Mouse (Mus musculus) adrenal gland (tissue): ENCODE data around the gene Olfr370.
"Not testable (repeated sequence)": the region's sequence is repeated elsewhere in the genome, so short reads cannot be mapped to it uniquely, and the experiment has no call there.

Source experiments
- intact Hi-C: fragments of 180-260 bp; cut with DNase I; formaldehyde crosslinking; loops from one replicate; pipeline ENCODE4 v1.15.1; 2025
- long read RNA-seq, 2 experiments: library from polyadenylated mRNA; unstranded; transcript quantifications; one replicate each; pipeline ENCODE4 v2.0.0; 2020; ENCODE audit warnings: borderline replicate concordance in 1 of 2; ENCODE audit not compliant: insufficient replicate concordance in 1 of 2

Gene Olfr370
- long read RNA-seq, experiment 1: 0 reads
- long read RNA-seq, experiment 2: 0 reads

DNA sequence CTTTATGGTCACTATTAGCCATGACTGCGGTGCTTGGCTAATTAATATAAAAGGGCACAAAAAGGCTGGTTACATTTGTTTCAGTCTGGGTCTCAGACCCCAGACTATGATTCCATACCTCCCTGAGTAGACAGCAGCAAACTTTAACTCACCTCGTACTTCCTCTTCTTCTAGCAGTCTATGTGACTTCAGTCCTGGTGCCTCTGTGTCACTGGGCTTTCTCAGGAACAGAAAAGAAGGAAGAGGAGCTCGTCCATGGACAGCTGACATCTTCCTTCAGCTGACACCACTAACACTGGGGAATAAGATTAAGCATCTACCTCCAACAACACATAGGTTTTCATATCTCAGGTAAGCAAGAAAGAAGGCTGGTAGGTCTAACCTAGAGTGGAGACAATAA, at the start of gene Olfr370:
TSS of gene Olfr370 (plus strand) at position 45 of the 400 bp plus-strand sequence.
- intact Hi-C loops: no loop called here

DNA sequence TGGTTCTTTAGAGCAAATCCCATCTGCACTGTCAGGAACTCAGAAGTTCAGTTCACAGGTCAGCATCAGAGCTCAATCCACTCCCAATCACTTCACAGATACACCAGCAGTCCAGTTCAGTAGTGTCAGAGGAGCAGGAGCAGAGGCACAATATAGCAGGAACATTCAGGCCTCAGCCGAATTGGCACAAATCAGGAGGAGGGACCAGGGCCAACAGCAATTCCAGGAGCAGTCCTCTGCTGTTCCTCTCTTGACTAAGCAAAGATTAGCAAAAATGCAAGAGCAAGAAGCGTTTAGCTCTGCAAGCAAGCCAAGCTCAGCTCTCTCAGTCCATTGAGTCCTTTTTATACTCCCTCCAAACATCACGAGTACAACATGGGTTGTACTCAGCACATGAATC, 23.9 kb upstream of the Olfr370 start:
- intact Hi-C loops: no loop called here

DNA sequence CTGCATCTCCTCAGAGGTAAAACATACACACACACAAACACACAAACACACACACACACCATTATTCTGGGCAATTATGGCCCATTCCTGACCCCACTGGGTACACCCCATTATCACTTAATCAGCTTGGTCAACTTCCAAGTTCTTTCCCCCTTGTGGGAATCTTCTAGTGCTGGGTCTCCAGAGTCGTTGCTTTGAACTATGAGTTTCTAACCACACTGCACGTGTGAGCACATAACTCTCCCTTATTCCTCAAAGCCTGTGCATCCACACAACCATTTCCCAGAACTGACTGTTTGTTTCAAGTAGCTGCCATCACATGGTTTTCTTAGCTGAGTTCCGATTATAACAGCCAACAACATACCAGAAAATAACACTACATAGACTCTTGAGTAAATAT, 15.1 kb upstream of the Olfr370 start:
- intact Hi-C loops: no loop called here

DNA sequence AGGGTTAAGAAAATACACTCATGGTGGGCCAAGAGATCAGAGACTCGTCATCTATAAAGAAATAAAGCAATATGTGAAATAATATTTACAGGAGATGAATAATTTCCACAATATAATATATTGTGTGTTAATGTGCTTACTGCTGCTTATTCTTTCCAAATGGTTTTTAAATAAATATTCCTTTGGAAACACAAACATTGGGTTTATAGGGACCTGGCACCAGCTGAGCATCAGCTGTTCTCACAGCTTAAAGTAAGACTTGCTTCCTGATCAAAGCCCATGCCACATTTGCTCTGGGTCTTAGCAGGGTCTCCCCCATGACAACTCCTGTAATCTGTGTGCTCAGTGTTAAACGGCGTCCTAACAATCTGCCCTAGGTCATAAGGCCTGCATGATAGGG, 14.7 kb upstream of the Olfr370 start:
- intact Hi-C loops: not testable (repeated sequence)

DNA sequence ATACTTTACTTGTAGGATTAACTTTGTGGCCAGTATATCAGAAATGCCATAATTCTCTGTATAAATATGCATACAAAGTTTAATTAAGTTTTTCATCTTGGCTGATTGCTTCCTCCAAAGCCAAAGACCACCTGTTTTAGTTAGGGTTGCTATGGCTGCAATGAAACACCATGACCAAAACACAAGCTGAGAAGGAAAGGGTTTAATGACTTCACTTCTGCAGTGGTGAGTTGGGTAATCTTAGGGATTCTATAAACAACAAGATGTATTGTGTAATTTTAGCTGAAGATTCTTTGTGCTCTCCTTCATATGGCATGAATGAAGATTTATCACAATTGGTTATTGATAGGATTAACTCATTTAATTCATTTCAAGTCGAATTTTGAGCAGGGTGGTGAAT, 14.3 kb upstream of the Olfr370 start:
- intact Hi-C loops: no loop called here

DNA sequence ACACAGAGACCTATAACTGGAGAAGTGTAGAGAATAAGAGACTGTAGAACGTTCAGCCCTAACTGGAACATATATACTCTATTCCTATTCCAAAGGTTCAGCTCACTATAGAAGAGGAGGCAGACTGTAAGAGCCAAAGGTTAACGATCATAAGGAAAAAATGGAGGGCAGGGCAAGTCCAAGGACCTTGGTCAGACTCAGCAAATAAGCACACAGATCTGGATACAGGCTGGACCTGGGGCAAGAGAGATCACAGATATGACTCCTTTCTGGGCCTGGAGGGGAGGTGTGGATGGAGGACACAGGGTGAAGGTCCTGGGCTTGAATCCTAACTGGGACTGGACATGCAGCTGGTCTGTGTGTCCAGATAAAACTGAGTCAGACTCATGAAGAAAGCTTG, 778 bp upstream of the Olfr370 start:
- intact Hi-C loops: no loop called here

DNA sequence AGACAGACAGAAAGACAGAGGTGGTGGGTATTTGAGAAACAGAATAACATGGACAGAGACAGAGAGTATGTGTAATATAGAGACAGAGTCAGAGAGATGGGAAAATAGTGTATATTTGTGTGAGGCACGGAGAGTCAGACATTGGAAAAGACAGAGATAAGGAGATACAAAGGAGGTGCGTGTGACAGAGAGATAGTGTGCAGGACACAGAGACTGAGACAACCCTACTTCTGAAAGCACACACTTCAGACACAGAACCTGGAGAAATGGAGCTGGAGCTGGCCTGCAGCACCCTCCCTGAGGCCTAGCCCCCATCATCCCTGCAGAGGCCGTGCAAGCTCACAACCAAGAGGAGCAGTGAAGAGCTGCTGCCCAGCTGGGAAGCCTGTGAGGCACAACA, 27.1 kb downstream of the Olfr370 start:
- intact Hi-C loops: no loop called here

DNA sequence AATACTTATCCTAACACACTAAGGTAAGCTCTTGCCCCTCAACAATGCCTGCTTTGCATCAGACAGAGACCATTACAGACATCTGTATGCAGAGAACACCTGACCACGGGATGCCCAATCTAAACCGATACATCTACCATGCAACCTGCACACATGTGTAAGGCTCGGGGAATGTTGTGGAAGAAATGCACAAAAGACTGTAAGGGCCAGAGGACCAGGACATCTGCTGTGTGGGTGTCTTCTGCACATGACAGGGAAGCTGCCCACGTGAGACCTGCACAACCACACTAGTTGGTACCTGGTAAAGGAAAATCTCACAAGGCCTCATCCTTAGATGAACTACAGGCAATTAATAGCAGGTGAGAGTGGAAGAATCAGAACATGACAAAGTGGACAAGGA, 27.7 kb downstream of the Olfr370 start:
- intact Hi-C loops: no loop called here

DNA sequence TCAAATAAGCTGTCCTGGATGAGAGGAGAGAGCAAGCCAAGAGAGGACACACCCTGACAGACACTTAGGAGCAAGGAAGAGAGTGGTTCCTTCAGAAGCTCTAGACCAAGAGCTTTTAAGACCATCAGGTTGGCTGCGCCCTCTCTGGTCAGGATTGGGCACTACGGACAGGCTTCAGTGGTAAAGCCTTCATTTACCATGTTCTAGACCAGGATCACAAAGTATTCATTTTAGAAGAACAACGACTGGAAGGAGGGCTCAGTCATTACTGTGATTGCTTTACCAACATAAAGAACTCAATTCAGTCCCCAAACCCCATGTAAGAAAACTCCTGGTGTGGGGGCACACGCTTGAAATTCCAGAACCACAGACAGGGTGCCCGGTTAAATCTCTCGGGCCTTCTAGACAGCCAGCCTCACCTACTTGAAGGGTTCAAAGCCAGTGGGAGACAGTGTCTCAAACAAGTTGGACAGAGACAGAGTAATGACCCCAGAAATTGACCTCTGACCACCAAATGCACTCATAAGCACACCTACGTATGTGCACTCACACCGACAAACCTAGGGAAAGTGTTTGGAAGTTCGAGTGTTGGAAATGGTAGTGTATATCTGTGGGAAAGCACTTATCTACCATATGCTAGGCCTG, 30.3 kb downstream of the Olfr370 start:
- intact Hi-C loops: loop anchor here (5.0 kb wide), 1 partner anchor 41 kb away; the partner anchor contains the start of genes Dnajb1 and Tecr

DNA sequence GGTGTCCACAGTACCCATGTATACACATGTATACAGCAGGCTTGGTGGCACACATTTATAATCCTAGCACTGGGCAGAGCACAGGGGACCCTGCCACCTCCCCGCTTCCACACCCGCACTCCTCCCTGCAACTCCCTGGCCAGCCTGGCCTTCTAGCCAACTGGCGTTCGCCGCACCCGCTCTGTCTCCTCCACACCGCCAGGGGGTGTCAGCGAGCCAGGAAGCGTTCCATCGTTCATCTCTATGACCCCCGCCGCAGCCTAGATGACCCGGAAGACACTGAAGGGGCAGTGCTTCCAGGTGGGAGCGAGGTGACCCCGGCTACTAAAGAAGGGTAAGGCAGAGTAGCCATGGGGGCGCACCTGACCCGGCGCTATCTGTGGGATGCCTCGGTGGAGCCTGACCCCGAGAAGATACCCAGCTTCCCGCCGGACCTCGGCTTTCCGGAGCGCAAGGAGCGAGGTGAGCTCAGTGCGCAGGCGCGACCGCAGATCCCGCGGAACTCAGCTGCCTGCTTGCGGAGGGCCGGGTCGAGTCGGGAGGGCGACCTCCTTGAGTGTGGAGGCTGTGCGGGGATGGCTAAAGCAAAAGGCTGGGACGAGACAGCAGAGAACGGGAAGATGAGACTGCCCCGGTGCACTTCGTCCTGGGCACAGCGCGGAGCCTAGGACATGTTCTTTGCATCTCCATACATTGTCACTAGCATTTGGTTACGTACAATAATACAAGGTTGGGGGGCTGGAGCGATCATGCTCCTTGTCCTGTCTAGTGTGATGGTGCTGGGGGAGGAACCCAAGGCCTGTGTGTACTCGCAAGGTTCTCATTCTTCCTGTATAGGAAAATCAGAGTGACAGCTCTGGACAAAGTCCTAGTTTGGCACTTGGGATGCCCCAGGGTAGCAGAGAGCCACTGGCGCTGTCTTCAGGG, 31.2 kb downstream of the Olfr370 start, which contains the start of gene Ndufb7:
TSS of gene Ndufb7 (plus strand) at position 203 of the 927 bp plus-strand sequence.
- intact Hi-C loops: loop anchor here (5.0 kb wide), 1 partner anchor 41 kb away; the partner anchor contains the start of genes Dnajb1 and Tecr

DNA sequence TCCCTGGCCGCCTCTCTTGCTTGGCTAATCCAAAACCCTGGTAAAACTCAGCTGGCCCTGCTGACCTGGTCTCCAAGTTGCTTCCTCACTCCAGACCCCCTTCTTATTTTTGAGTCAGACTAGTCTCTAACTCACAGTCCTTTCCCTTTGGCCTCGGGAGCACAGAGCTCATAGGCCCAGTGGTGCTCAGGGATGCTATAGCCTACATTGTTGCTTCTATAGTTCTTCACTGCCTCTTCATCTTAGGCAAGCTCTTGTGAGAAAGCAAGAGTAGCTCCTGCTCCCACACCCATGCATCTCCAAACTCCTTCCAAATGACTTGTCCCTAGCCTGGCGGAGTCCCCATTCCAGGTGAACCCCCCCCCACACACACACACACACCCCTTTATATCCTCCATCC, 32.1 kb downstream of the Olfr370 start:
- intact Hi-C loops: loop anchor here (5.0 kb wide), 1 partner anchor 40 kb away; the partner anchor contains the start of genes Dnajb1 and Tecr

DNA sequence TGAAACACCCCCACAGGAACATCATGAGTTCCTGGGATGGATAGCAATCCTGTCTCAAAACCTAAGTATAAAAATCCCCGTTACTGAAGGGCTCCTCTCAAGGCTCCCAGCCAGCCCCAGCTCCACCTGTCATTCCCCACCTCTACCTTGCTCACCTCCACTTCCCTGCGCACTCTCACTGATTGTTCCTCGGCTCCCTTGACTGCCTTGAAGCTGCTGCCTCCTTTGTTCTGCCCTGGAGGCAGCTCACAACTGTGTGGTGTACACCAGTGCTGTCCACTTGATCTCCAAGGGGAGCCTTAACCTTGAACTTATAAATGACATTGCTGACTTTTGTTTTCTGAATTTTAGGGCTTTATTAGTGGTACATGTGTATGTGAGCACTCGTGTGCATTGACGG, 32.5 kb downstream of the Olfr370 start:
- intact Hi-C loops: loop anchor here (5.0 kb wide), 1 partner anchor 39 kb away; the partner anchor contains the start of genes Dnajb1 and Tecr

DNA sequence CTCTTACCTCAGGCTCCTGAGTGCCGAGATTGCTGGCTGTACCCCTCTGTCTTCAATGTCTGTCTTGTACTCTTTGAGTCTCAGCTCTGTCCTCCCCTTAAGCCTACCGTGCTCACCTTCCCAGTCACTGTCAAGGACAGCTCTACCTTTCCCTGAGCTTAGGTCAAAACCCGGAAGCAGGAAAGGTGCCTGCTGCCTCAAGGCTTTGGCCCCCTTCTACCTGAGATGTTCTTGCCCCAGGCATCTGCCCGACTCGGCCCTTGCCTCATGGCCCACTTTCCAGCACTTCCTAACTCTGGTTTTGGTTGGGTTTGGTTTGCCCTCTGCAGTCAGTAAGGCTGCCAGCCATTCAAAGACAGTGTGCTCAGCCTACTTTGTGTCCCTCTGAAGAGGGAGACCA, 33.2 kb downstream of the Olfr370 start:
- intact Hi-C loops: loop anchor here (5.0 kb wide), 1 partner anchor 39 kb away; the partner anchor contains the start of genes Dnajb1 and Tecr

DNA sequence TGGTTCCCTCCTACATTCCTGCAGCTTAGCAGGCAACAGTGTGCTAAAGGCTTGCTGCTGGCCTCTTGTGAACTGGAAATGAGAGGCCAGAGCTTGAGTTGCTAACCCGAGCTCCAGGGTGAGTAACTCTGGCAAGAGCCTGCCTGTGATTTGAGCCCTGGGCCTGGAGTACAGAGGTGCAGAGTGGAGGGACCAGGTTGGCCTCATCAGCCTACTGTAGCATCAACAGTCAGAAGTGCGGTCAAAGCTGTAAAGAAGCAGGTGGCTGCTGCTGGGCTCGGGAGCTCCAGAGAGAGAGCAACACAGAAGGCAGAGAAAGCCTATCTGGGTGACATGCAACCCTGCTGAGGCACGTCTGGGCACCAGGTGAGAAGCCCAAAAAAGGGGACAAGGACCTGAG, 33.6 kb downstream of the Olfr370 start:
- intact Hi-C loops: loop anchor here (5.0 kb wide), 1 partner anchor 38 kb away; the partner anchor contains the start of genes Dnajb1 and Tecr

DNA sequence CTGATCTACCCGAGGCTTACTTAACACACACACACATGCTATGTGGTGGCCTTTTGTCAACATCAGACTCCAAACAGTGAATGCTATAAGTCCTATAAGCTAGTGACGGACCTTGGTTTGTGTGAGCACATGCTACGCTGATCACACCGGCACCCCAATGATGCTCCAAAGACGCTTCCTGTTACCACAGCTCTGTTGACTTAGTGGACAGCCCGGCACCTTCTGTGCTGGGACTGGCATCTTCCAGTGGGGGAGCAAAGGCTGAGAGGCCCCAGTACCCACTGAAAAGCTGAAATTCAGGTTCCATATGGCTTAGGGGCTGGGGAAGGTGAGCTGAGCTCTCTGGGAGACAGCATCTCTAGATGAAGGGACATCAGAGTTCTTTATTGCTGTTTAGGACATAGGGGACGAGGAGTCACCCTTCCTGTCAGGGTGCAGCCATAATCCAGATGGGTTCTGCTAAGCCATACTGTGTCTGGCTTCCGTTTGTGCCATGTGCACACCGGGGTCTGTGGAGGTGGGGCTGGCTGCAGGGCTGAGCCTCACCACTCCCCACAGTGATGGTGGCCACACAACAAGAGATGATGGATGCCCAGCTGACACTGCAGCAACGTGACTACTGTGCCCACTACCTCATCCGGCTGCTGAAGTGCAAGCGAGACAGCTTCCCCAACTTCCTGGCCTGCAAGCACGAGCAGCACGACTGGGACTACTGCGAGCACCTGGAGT, 34.9 kb downstream of the Olfr370 start:
- intact Hi-C loops: no loop called here

DNA sequence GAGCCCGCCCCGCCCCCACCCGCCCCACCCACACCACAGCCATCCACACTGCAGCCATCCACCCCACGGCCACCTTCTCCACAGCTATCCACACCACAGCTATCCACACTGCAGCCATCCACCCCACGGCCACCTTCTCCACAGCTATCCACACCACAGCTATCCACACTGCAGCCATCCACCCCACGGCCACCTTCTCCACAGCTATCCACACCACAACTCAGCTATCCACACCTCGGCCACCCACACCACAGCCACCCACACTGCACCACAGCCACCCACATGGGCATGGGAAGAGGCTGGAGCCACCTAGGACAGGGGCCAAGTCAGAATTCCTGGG, 35.4 kb downstream of the Olfr370 start:
- intact Hi-C loops: not testable (repeated sequence)

DNA sequence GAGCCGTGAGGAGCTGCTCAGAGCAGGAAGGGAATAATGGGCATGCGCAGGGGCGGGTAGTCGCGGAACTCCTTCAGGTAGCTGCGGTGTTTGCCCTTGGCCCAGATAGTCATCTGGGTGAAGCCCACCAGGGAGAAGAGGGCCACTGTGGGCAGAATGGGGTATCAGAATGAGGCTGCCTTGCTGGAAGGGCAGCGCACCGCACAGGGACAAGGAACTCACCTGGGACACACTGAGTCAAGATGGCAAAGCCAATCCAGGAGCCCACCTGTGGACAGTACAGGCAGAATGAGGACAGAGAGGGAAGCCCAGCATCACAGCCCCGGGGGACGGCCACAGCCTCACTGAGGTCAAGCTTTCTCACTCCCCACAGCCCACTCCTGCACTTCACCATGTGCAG, 36.2 kb downstream of the Olfr370 start:
- intact Hi-C loops: no loop called here

DNA sequence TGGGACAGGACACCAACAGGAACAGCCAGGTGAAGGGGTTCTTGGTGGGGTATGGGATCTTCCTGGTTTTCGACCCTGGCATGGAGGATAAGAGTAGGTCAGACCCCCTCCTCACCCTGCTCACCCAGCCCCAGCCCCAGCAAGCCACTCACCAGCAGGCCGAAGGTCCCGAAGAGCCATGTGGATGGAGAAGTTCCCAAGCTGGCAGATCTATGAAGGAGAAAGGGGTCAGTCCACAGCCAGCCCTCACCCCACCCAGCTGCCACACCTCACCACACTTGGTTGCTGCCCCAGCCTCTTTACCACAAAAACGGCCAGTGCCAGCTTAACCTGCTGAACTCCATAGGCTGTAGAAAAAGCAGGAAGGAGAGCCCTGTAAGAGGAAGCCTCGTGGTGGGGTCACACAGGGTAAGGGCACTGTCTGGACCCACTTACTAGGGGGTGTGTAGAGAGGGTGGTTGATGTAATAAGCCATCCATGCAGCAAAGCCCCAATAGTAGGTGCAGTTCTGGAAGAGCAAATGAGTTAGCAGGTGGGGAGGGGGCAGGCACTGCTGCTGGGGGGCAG, 36.7 kb downstream of the Olfr370 start:
- intact Hi-C loops: no loop called here

DNA sequence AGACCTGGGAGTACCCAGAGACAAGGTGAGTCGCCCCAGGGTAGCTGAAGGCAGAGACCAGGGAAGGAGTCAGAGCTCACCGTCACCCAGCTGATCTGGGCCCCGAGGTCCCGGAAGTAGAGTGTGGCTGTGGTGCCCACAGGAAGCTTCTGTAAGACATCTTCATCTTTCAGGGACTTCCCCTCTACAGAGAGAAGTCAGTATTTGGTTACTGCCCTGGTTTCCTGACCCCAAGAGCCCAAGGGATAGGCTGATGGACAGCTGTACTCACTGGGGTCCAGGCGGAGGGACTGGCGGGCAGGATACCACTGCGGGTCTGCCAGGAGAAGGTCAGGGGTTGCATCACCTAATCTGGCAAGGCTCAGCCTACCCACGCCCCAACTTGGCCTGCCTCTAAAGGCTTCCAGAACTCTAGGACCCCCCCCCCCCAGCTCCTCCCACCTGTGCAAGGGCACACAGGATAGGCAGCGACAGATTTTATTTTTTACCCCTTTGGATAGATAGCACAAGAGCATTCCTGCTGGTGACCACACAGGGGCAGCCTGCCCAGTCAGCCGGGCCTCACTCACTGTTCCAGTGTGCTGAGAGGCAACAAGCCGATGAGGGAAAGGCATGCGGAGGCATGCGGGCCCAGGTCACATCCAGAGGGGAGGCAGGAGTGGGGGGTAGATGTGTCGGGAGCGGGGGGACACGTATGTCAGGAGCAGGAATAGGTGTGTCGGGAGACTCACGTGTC, 37.7 kb downstream of the Olfr370 start:
- intact Hi-C loops: no loop called here

DNA sequence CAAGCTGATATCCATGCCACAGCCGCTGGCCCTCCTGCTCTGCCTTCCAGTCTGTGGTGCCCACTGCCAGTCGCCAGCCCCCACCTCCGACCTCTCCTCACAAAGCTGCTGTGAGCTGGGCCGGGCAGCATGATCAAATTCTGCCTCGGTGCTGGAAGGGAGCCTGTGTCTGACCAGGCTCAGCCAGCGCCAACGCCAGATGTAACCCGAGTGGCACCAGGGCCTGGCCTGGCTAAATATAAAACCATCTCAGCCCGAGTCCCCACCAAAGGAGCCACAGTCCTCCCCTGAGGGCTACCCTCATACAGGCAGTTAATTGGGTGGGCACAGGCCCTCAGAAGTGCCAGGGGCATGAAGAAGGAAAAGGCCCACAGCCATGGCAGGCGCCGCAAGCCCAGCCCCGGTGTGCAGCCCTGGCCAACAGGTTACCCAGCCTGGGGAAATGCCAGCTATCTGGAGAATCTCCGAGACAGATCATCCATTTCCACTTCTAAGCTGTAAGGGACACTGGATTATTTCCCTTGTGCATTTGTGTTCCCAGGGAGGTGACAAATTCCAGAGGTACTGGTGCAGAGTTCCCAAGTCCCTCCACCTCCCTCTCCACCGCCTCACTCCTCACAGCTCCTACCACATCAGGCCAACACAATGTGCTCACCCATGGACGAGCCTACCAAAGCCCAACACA, 39.2 kb downstream of the Olfr370 start:
- intact Hi-C loops: no loop called here
